Mouse (Mus musculus): Measurements from ENCODE around the gene Scarb2. TPM values are rescaled to one million over a fixed set of nuclear protein-coding genes. Genes with fewer than 3 reads are reported as not detected.

Scarb2 gene
- polyA plus RNA-seq, 1 experiment from 2014 or later = 17.0 TPM

- peaks cover 36% of the 10 kb centered on the region for H3K36me3 ChIP-seq
- H3K9me3 ChIP-seq = no peaks in the 10 kb centered on the region
- H3K4me3 ChIP-seq = no peak overlapping the region
- H3K27ac ChIP-seq (replicated peaks) = no peak overlapping the region
- WGBS = 94% methylated on average over 5 of the region's 5 CpGs
- ATAC-seq (ENCODE audit: low FRiP score, low read depth) = no peak
- no peak overlapping the region for H3K9ac ChIP-seq (replicated peaks)
- H3K27me3 ChIP-seq = no peaks in the 10 kb centered on the region
- peaks cover 16% of the 10 kb centered on the region for H3K4me1 ChIP-seq
- no peak overlapping the region for H3K4me2 ChIP-seq (replicated peaks)
Observed at GRCm38 (mm10) chr5:92430723-92431122, 75.9 kb downstream of the Scarb2 start.

GRCm38 (mm10) chr5:92424126-92424525 is 82.5 kb downstream of the Scarb2 start:
- Histone ChIP-seq H3K27ac (replicated peaks) (no peak overlapping the region), H3K36me3 (peaks cover 88% of the 10 kb centered on the region), H3K9ac (replicated peaks) (no peak overlapping the region), H3K4me1 (no peaks in the 10 kb centered on the region), H3K9me3 (no peaks in the 10 kb centered on the region), H3K4me3 (no peak overlapping the region), H3K27me3 (no peaks in the 10 kb centered on the region), H3K4me2 (replicated peaks) (no peak overlapping the region)
- 95% methylated on average over 11 of the region's 11 CpGs for WGBS
- no peak for ATAC-seq (ENCODE audit: low FRiP score, low read depth)

GRCm38 (mm10) chr5:92413982-92414375 is 92.7 kb downstream of the Scarb2 start:
- Histone ChIP-seq H3K4me1 (no peaks in the 10 kb centered on the region), H3K9me3 (no peaks in the 10 kb centered on the region), H3K4me2 (replicated peaks) (no peak overlapping the region), H3K27ac (replicated peaks) (no peak overlapping the region), H3K9ac (replicated peaks) (no peak overlapping the region), H3K4me3 (no peak overlapping the region), H3K27me3 (no peaks in the 10 kb centered on the region), H3K36me3 (peaks cover 39% of the 10 kb centered on the region)
- no peak for ATAC-seq (ENCODE audit: low FRiP score, low read depth)
- WGBS = 87% methylated on average over 8 of the region's 8 CpGs

GRCm38 (mm10) chr5:92413271-92413981 is 93.2 kb downstream of the Scarb2 start:
- no peak overlapping the region for H3K4me3 ChIP-seq
- H3K4me1 ChIP-seq = no peaks in the 10 kb centered on the region
- ATAC-seq (ENCODE audit: low FRiP score, low read depth) = no peak
- no peak overlapping the region for H3K9ac ChIP-seq (replicated peaks)
- peaks cover 33% of the 10 kb centered on the region for H3K36me3 ChIP-seq
- 86% methylated on average over 11 of the region's 11 CpGs for WGBS
- no peaks in the 10 kb centered on the region for H3K27me3 ChIP-seq
- H3K27ac ChIP-seq (replicated peaks) = no peak overlapping the region
- H3K9me3 ChIP-seq = no peaks in the 10 kb centered on the region
- no peak overlapping the region for H3K4me2 ChIP-seq (replicated peaks)

- no peak for ATAC-seq (ENCODE audit: low FRiP score, low read depth)
- H3K4me2 ChIP-seq (replicated peaks) = no peak overlapping the region
- H3K4me1 ChIP-seq = no peaks in the 10 kb centered on the region
- no peaks in the 10 kb centered on the region for H3K9me3 ChIP-seq
- H3K9ac ChIP-seq (replicated peaks) = no peak overlapping the region
- peaks cover 17% of the 10 kb centered on the region for H3K36me3 ChIP-seq
- no peak overlapping the region for H3K27ac ChIP-seq (replicated peaks)
- no peaks in the 10 kb centered on the region for H3K27me3 ChIP-seq
- H3K4me3 ChIP-seq = no peak overlapping the region
- WGBS = 78% methylated on average over 7 of the region's 7 CpGs
Observed at GRCm38 (mm10) chr5:92411461-92412140, 95.0 kb downstream of the Scarb2 start.

GRCm38 (mm10) chr5:92410486-92410885 is 96.1 kb downstream of the Scarb2 start:
- Histone ChIP-seq H3K27me3 (no peaks in the 10 kb centered on the region), H3K27ac (replicated peaks) (no peak overlapping the region), H3K4me2 (replicated peaks) (no peak overlapping the region), H3K36me3 (peaks cover 11% of the 10 kb centered on the region), H3K9me3 (no peaks in the 10 kb centered on the region), H3K4me3 (no peak overlapping the region), H3K4me1 (no peaks in the 10 kb centered on the region), H3K9ac (replicated peaks) (no peak overlapping the region)
- no peak for ATAC-seq (ENCODE audit: low FRiP score, low read depth)
- 90% methylated on average over 5 of the region's 5 CpGs for WGBS

- no peaks in the 10 kb centered on the region for H3K27me3 ChIP-seq
- H3K4me3 ChIP-seq = no peak overlapping the region
- 87% methylated on average over 9 of the region's 9 CpGs for WGBS
Observed at GRCm38 (mm10) chr5:92409361-92410155, 97.1 kb downstream of the Scarb2 start.

GRCm38 (mm10) chr5:92404400-92404678 is 102.3 kb downstream of the Scarb2 start:
- Histone ChIP-seq H3K36me3 (no peaks in the 10 kb centered on the region), H3K4me2 (replicated peaks) (no peak overlapping the region), H3K9me3 (no peaks in the 10 kb centered on the region), H3K27ac (replicated peaks) (no peak overlapping the region), H3K4me1 (peaks cover 12% of the 10 kb centered on the region), H3K27me3 (no peaks in the 10 kb centered on the region), H3K4me3 (no peak overlapping the region), H3K9ac (replicated peaks) (no peak overlapping the region)
- 44% methylated on average over 2 of the region's 2 CpGs for WGBS
- ATAC-seq (ENCODE audit: low FRiP score, low read depth) = no peak; the same call in 1 of the 2 replicates

More at GRCm38 (mm10) chr5:92409361-92410155, 97.1 kb downstream of the Scarb2 start:
- H3K9ac ChIP-seq (replicated peaks) = no peak overlapping the region
- H3K27ac ChIP-seq (replicated peaks) = no peak overlapping the region
- H3K36me3 ChIP-seq = peaks cover 5% of the 10 kb centered on the region
- 0 out of 2 replicates have a peak, but pooled peaks cover under 1% of the 10 kb centered on the region for H3K4me1 ChIP-seq
- H3K4me2 ChIP-seq (replicated peaks) = no peak overlapping the region
- no peak for ATAC-seq (ENCODE audit: low FRiP score, low read depth)
- no peaks in the 10 kb centered on the region for H3K9me3 ChIP-seq

- 54% methylated on average over 10 of the region's 10 CpGs for WGBS
- H3K4me2 ChIP-seq (replicated peaks) = no peak overlapping the region
- no peaks in the 10 kb centered on the region for H3K27me3 ChIP-seq
- no peak overlapping the region for H3K4me3 ChIP-seq
- H3K36me3 ChIP-seq = no peaks in the 10 kb centered on the region
- no peaks in the 10 kb centered on the region for H3K9me3 ChIP-seq
- H3K9ac ChIP-seq (replicated peaks) = no peak overlapping the region
- H3K4me1 ChIP-seq = peaks cover 12% of the 10 kb centered on the region
- peak; percentile 80 for ATAC-seq (ENCODE audit: low FRiP score, low read depth)
- H3K27ac ChIP-seq (replicated peaks) = no peak overlapping the region
Observed at GRCm38 (mm10) chr5:92403562-92404399, 102.9 kb downstream of the Scarb2 start.

GRCm38 (mm10) chr5:92402816-92403215 is 103.8 kb downstream of the Scarb2 start:
- Histone ChIP-seq H3K4me3 (no peak overlapping the region), H3K4me1 (peaks cover 12% of the 10 kb centered on the region), H3K27me3 (no peaks in the 10 kb centered on the region), H3K27ac (replicated peaks) (no peak overlapping the region), H3K9me3 (no peaks in the 10 kb centered on the region), H3K36me3 (no peaks in the 10 kb centered on the region), H3K4me2 (replicated peaks) (no peak overlapping the region), H3K9ac (replicated peaks) (no peak overlapping the region)
- 71% methylated on average over 9 of the region's 9 CpGs for WGBS
- ATAC-seq (ENCODE audit: low FRiP score, low read depth) = no peak

- Histone ChIP-seq H3K9me3 (no peaks in the 10 kb centered on the region), H3K4me3 (no peak overlapping the region), H3K36me3 (no peaks in the 10 kb centered on the region), H3K27me3 (peaks cover 10% of the 10 kb centered on the region), H3K9ac (replicated peaks) (no peak overlapping the region), H3K27ac (replicated peaks) (no peak overlapping the region), H3K4me1 (no peaks in the 10 kb centered on the region), H3K4me2 (replicated peaks) (no peak overlapping the region)
- ATAC-seq (ENCODE audit: low FRiP score, low read depth) = peak; percentile 83
- 25% methylated on average over 5 of the region's 5 CpGs for WGBS
Observed at GRCm38 (mm10) chr5:92398153-92398552, 108.5 kb downstream of the Scarb2 start.

Data from midbrain, embryonic 12.5 days (tissue).